13 mouse cellular contexts compared by ENCODE assay signal in genomic region chr19:25381972-25382371, GRCm38 (mm10).
DNase-seq lines count a peak whose midpoint lies in the region; ATAC-seq lines count a peak whose summit lies in the region.
"Had no signal": no experiment of that assay in that cellular context is flagged by ENCODE, and none has a peak within 500 bp of the region (broad histone marks: within the 10 kb centered on the region; RNA-seq: fewer than 3 reads in every experiment).

No protein-coding gene starts in this region.

- peaks cover 52% of the 10 kb centered on the region for H3K4me1 ChIP-seq in heart, embryonic 15.5 days (replicated peaks)
- peaks cover 20% of the 10 kb centered on the region for H3K4me1 ChIP-seq in liver, embryonic 13.5 days (replicated peaks)

- H3K4me3 ChIP-seq in heart, embryonic 15.5 days: no peak overlapping the region
- H3K4me3 ChIP-seq in liver, embryonic 13.5 days (replicated peaks): no peak overlapping the region
- H3K4me3 ChIP-seq: hindbrain, embryonic 10.5 days had no signal

- WGBS in heart, embryonic 15.5 days: 16% methylated on average over 7 of the region's 7 CpGs
- 25% methylated on average over 7 of the region's 7 CpGs for WGBS in liver, embryonic 13.5 days (ENCODE audit: insufficient replicate concordance)

- intact Hi-C loops in heart, postnatal 36 days (cut with DNase I): no loop called here

- H3K27ac ChIP-seq in heart, embryonic 15.5 days: peak overlapping the region; percentile 62
- peak overlapping the region; percentile 60 for H3K27ac ChIP-seq in liver, embryonic 13.5 days
- H3K27ac ChIP-seq: hindbrain, embryonic 10.5 days had no signal

- no peaks in the 10 kb centered on the region for H3K36me3 ChIP-seq in heart, embryonic 15.5 days
- no peaks in the 10 kb centered on the region for H3K36me3 ChIP-seq in liver, embryonic 13.5 days

- no peaks in the 10 kb centered on the region for H3K9me3 ChIP-seq in heart, embryonic 15.5 days (replicated peaks)
- no peaks in the 10 kb centered on the region for H3K9me3 ChIP-seq in liver, embryonic 13.5 days (replicated peaks)
- H3K9me3 ChIP-seq: hindbrain, embryonic 10.5 days had no signal

- no peak for ATAC-seq in heart, embryonic 15.5 days (replicated peaks; ENCODE audit: insufficient number of reproducible peaks, insufficient read depth, low FRiP score, low read depth)
- ATAC-seq in liver, embryonic 13.5 days (ENCODE audit: low read depth): peak; percentile 84
- ATAC-seq: CD4-positive, CD25-positive, alpha-beta regulatory T cell, adult 4 months had no signal

- H3K9ac ChIP-seq in heart, embryonic 15.5 days: peak overlapping the region; percentile 19; the same call in 1 of the 2 replicates
- H3K9ac ChIP-seq in liver, embryonic 13.5 days: no peak overlapping the region

- DNase-seq in heart, postnatal 36 days: no peak
- peak; percentile 31 for DNase-seq in urinary bladder, postnatal 14 days (ENCODE audit: low spot score)
- no peak for DNase-seq in urinary bladder, postnatal 4 days (ENCODE audit: low spot score in 2 of 2)
- DNase-seq in liver, embryonic 13.5 days: peak; percentile 7
- no peak for DNase-seq in kidney, postnatal 14 days
- no peak for DNase-seq in spleen, postnatal 14 days (ENCODE audit: low spot score in 2 of 2)
- no peak for DNase-seq in layer of hippocampus, postnatal 36 days
- DNase-seq: cerebellum, postnatal 25 days; retina, postnatal 1 day; thymus, postnatal 4 days had no signal

- peak overlapping the region; percentile 28; the same call in 1 of the 2 replicates for H3K4me2 ChIP-seq in heart, embryonic 15.5 days
- H3K4me2 ChIP-seq in liver, embryonic 13.5 days: peak overlapping the region; percentile 35

- no peaks in the 10 kb centered on the region for H3K27me3 ChIP-seq in heart, embryonic 15.5 days
- 0 out of 2 replicates have a peak, but pooled peaks cover 4% of the 10 kb centered on the region for H3K27me3 ChIP-seq in liver, embryonic 13.5 days

Comparison
In these comparisons a context has a peak if more than half of its experiments do, and no peak if none do; other contexts are left out.
1. DNase-seq: peak in urinary bladder, postnatal 14 days (single experiment) and liver, embryonic 13.5 days (single experiment); none in heart, postnatal 36 days (0 of 2), urinary bladder, postnatal 4 days (0 of 2), kidney, postnatal 14 days (single experiment), spleen, postnatal 14 days (0 of 2) and layer of hippocampus, postnatal 36 days (0 of 2).